Mouse (Mus musculus): Measurements from ENCODE around the gene Tmeff1.

DNA sequence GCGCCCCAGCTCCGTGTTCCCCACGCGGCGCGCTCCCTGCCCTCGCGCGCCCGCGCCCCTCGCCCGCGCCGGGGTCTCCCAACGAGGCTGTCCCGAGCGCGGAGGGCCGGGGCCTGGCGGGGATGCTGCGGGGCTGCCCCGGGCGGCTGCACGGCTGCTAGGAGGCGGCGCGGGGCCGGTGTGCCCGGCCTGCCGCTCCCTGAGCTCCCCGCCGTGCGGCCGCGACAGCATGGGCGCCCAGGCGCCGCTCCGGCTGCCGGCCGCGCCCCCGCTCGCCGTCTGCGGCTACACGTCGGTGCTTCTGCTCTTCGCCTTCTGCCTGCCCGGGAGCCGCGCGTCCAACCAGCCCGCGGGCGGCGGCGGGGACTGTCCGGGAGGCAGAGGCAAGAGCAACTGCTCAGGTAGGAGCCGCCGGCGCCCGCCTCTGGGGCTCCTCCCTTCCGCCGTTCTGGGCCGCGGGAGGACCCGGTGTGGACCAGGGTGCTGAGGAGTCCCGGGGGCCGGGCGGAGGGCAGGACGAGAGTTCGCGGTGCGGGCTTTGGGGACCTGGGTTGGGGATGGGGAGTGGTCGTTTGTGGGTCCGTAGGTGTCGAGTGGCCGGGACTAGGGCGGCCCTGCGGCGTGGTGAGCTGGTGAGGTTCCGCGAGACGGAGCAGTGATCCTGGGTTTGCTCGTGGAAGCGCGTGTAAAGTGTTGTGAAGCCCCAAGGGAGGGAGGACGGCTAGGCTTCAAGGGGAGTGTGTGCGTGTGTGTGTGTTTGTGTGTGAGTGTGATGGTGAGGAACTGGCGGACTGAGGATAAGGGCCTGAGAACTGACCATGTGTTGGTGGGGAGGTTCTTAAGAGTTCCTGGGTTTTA lies 496 bp downstream of the Tmeff1 start:
- TF ChIP-seq CTCF (IDR thresholded peaks at IDR 0.05; ENCODE audit: borderline replicate concordance, extremely low read depth, insufficient read depth, insufficient read length) (no peak), POLR2A (IDR thresholded peaks at IDR 0.05; ENCODE audit: borderline replicate concordance, extremely low read depth, insufficient read depth, insufficient read length, poor library complexity, severe bottlenecking) (no peak)

All from brain, embryonic 14.5 days (tissue).